Mouse (Mus musculus) activated CD4-positive, CD25-positive, alpha-beta regulatory T cell, adult 4 months (primary cell): ENCODE measurements at regions not wholly inside any gene's neighbourhood (a gene's known extent, or its start where the extent isn't known, plus 50 kb on each side); places are given as distances from the start of the nearest gene placed in this dataset.
"Not testable (repeated sequence)": the region's sequence is repeated elsewhere in the genome, so short reads cannot be mapped to it uniquely, and the experiment has no call there.

Experiments used
- ATAC-seq: one replicate; pipeline ENCODE4 v1.8.0; 2017

DNA sequence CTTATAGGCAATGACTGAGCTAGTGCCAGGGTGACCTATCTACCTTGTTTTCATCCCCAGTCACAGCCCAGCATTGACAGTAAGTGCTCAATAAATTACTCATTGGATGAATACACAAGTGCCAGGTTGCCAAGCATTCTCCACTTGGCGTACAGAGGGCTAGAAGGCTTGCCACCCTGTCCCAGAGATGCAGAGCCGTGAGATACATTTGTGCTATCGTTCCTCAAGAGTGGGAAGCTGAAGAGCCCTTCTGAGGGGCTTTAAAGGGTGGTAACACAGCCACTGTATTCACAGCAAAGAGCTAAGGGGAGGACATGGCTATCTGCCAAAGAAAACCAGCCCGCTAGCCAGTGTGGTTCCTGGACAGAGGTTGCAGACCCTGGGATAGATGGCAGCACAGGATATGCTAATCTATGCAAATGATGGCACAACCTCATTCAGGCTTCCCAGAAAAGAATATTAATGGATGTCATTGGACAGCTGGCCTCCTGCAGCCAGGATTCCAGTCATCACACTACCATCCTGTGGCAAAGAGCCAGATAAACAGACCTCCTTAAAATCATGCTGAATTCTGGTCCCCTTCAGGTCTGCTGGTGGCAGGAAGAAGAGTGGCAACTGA lies 214.4 kb downstream of the Trim29 start:
- no peak for ATAC-seq

DNA sequence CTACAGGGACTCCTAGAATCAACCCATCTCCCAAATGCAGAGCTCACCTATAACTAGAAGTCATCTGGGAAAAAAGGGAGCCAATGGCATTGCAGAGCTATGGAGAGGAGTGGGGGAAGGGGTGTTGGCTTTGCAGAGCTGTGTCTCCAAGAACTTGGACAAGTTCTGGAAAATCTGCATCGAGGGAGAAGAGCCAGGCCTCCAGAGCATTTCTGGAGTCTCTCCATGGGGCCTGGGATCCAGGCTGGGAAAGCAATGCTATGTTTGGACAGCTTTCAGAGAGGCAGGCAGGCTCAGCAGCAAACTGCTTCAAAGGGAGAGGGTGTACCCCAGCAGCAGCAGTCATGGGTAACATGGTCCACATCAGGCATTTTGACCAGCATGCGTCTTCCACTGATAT lies 211.6 kb upstream of the Nectin1 start:
- no peak for ATAC-seq

DNA sequence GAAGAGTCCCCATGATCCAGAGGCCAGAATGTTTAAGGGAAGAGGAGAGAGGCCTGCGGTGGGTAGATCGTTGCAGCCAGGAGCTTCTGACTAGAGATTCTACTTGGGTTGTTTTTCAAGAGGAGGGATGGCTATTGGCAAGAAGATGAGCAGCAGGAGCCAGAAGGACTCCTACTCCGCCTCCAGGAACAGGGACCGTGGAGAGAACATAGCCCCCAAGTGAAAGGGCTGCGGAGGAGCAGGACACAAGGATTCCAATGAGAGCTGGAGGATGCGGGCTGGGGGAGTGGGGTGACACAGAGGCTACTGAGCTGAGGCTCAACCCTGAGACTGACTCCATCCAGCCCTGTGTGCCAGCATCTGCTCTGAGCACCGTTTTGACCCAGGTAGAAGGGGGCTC lies 207.8 kb upstream of the Nectin1 start:
- no peak for ATAC-seq

DNA sequence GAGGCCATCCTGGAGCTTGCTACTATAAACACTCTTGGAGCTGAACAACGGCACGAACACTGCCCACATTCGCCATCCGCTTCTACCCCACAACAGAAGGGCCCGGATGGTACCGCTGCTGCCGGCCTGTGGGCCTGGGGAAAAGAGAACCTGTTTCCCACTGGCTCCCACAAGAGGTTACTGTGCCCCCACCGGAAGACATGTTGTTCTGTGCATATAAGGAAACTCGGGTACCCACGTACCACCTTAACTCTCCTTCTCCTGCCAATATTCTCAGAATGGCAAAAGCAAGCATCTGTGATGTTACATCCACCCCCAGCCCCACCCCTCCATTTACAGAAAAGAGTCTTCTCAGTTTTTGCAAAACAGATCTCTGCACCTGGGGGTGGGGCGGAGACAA lies 206.7 kb upstream of the Nectin1 start:
- no peak for ATAC-seq

DNA sequence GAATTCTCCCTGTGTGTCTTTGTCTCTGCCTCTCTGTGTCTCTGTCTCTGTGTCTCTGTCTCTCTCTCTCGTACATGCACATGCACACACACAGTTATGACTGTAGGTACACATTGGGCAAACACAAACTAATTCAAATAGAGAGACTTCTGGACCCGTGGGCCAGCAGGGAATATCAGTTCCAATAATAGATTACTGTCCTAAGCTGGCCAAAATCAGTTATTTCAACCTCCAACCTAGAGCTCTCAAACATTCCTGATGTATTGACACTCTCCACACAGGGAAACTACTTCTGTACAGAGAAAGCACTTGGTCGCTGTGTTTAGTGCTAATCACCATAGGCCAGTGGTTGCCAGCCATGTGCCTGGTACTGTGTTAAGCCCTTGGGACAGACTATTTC lies 203.7 kb upstream of the Nectin1 start:
- no peak for ATAC-seq

DNA sequence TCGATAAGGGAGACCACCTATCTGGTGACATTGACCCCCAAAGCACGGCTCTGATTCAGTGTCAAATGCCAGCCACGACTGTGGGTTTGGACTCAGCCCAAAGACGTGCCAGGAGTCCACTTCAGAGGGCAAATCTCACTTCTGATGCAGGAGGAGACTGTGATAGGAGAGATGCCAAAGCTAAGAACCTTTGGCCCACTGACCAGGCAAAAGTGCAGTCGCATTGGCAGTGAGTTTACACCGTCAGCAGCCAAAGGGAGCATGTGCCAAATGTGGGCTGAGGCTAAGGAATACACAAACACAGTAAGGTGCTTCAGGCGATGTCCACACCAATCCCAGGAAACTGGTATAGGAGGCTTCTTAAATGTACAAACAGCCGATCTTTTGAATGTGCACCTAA lies 202.6 kb upstream of the Nectin1 start:
- ATAC-seq = no peak

DNA sequence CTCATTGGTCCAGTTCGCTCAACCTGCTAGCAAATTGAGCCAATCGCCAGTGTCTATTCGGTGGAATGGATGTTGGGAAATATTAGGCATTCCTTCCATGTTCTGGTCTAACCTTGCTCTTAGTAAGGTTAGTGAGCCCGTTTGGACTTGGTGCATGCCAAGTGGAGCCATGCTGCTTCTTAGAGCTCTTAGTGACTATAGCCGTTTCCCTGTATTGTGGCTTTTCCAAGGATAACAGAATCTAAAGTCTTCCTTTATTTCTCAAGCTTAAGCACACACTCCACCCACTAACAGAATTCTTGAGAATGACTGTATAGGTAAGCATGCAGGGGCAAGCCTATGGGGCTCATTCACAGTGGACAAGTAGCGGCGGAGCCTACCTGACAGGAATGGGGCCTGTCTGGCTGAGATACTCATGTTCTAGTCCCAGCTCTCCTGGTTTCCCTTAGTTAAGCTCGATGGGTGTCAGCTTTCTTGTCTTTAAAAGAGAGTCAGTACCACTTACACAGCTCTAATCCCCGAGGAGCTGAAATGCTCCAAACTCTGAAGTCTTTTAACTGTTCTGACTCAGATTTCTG lies 201.6 kb upstream of the Nectin1 start:
- no peak for ATAC-seq

DNA sequence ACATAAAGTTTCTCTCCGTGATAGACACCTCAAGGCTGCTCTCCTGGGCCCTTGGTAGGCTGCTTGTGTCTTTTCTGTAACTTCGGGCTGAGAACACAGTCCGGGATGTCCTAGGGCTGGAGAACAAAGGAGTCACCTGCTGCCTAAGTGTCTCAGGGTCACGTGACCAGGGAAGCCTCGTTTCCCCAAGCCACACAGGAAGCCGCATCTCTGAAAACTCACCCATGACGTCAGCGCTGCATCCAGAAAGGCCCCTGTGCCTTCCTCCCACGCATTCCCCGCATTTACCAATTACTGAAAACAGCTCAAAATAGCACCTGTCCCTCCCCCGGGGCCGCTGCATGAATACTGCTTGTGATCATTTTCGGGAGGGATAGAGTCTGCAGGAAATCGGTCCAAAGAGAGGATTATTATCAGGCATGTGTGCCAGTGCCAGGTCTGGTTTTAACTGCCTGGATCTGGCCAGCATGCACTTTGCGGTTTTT lies 198.7 kb upstream of the Nectin1 start:
- peak; percentile 43 for ATAC-seq

DNA sequence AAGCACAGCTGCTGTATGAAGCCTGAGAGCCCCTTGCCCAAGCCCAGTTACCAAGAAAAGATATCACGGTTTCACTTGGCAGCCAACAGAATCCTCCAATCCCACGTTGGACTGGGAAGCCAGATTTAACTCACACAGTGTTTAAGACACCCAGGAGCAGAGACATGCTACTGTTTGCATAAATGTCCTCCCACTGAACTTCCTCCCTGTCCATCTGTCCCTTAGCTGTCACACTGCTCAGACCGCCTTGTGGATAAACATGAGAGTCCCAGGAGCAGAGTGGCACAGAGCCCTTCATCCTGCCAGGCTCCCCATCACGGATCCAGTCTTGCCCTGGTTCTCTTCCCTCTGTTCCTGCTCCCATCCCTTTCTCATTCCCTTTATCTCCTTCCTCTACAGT lies 194.9 kb upstream of the Nectin1 start:
- ATAC-seq = no peak

DNA sequence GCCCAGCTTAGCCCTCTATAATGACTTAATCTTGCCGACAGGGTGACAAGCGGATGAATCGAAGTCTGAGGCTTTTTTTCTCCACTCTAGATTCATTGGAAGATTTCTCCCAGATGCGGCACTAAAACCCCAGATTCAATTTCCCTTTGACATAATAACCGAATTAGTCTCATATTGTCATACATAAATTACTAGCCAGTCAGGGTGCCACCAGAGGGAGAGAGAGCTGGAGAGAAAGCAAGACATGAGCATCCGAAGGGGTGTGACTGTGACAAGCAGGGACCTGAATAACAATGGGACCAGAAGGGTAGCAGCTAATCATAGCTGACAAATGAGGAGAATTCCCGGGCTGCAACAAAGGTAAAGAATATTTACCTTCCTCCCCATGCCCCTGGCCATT lies 194.5 kb upstream of the Nectin1 start:
- ATAC-seq = no peak

DNA sequence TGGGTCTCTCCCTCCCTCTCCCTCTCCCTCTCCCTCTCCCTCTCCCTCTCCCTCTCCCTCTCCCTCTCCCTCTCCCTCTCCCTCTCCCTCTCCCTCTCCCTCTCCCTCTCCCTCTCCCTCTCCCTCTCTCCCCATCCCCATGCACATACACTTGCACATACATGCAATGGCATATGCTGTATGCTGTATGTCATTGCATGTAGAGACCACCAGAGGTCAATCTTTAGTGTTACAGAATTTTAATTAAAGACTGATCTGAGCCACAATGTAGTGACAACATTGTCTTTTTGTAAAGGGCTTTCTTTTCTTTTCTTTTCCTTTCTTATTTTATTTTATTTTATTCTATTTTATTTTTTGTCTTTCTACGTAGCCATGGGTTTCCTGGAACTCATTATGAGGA lies 191.0 kb upstream of the Nectin1 start:
- not testable (repeated sequence) for ATAC-seq

DNA sequence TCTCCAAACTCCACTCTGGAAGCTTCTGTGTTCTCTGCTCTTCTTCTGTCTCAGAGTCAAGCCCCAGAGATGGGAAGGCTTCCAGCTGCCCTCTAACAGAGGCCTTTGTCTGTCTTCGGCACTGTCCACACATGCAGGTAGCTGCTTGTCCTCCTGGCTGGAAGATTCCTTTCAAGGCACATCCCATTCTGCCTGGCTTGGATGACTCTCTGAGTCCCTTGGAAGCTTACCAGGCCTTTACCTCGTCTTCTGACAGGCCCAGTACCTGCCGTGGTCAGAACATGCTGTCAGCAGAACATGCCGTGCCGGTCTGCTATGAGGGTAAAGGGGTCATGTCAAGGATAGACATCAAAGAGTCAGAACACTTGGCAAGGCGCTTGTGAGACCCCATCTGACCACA lies 181.8 kb upstream of the Nectin1 start:
- no peak for ATAC-seq

DNA sequence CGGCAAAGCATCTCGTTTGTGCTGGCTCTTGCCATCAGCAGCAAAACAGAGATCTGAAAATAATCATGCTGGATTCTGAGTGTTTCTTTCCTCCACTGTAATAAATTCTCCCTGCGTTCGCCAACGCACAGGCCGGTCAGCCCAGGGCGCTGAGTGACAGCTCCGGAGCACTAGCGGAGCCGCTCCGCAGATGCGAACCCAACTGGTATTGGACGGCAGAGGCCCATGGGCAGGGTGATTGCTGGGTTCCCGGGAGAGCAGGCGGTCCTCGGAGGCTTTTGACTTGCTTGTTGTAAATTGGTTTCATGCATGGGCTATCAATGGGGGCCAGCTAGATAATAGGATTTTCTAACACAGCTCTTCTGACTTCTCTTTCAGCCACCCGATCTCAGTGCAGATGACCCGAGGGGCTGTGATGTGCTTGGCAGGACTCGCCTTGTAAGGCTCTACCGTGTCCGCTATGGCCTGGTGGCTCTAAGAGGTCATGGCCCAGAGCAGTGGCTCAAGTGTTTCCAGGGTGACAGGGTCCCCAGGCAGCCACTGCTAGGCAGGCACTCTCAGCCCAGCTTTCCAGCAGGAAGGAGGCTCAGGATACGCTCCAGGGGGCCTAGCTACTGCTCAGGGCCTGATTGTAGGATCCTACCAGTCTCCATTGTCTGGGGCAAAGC lies 179.4 kb upstream of the Nectin1 start:
- no peak for ATAC-seq

DNA sequence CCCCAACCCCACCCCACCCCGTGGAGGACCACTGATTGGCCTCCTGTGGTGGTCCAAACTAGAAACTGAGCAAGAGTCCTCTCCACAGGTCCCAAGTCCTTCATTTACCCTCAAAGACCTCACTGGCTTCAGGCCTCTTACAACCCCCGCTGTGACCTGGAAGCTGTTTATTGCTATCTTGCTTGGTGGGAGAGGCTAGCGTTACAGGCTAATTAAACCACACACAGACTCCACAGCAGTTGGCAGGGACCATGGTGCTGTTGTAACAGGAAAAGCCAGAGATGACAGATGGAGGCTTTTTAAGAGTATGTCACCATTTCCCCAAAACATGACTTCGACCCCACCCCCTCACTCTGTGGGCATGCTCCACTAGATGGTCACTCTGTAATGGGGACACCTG lies 174.9 kb upstream of the Nectin1 start:
- no peak for ATAC-seq

DNA sequence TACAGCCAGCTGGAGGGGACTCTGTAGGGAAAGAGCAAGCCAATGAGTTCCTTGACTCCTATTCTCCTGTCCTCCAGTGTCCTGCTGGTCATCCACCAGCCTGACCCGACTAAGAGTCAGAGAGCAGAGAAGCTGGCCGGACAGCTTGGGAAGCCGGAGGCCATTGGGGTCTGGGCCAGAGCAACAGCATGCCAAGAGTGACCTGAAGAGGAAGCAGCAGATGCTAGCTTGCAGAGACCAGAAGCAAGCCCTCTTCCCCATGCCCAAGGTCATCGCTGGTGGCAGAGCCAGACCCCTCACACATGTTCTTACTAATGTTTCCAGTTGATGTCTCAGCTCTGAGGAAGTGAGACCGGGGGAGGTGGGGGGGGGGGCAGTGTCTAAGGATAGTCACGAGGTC lies 172.7 kb upstream of the Nectin1 start:
- no peak for ATAC-seq

DNA sequence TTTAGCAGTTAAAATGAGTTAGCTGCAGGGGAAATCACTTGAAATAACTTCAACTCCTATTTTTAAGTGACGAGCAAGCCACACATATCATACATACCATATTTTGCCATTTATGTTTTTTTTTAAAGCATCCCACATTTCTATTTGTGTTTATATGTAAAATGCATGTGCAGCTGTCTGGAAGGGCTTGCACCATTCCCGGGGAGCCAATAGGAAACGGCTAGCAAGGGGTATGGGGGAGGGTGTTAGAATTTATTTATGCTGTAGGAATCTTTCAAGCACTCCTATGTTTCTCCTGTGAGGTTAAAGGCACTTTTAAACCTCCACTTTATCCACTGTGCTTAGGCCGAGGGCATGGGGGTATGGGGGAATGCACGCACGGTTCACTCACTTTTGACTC lies 168.1 kb upstream of the Nectin1 start:
- no peak for ATAC-seq

DNA sequence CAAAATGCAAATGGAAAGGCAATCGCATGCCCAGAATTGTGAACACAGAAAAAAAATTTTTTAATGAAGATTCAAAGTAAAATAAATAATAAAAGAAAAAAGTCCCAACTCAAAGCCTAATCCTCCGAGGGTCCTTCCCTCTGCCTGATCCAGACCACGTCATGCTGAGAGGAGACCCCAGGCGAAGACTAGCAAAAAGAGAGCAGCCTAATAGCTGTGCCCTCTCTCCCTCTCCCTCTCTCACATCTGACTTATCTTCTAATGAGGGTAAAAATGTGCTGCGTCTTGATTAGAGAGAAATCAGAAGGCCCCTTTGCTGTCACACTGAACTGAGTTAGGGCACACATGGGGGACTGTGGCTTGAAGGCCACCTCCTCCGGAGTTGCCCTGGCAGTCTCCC lies 163.1 kb upstream of the Nectin1 start:
- no peak for ATAC-seq

DNA sequence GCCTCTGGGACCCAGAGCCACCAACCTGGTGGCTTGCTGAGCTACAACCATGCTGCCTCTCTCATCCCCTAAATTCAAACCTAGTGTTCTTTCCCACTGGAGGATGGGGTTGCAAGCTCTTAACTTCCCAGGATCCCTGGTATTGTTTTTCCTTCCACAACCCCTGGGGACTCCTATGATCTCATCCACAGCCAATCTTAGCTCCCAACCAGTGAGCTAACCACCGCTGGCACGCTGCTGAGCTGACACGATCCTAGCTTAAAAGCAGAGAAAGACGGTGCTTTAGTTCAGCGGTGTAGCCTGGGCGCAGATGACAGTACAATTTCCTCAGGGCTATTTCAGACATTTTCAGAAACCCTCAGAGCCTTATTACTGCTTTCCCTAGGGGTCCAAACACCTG lies 158.2 kb upstream of the Nectin1 start:
- no peak for ATAC-seq

DNA sequence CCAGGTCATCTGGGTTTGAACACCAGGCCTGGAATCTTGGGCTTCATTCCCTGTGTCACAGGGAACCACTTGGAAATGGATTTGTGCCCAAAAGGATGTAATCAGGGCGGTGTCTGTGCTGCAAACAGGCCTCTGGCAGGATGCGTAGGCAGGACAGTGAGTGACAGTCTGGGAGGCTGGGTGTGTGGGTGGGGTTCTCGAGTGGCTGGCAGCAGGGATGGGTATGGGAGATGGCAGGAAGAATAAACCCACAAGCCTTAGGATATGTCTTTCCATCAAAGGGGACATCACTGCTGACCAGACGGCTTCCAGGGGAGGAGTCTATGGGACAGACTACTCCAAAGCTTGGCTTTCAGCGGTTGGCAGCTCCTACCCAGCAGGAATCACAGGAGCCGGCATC lies 150.5 kb upstream of the Nectin1 start:
- ATAC-seq = no peak

DNA sequence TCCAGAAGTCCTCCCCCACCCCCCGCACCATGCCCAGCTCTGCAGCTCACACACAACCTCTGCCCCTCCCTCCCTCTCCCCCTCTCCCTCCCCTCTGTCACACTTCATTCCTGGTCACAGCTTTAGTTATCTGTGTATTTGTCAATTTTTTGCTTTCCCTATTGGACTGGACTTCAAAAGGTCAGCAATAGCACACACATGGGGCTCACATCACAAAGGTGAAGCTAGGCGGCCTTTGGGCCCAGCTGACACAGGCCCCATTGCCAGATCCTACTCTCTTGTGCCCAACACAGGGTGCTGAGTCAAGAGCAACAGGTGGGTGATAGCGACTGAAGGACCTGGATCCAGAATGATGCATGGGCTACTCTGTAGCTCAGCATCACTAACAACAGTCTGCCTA lies 149.0 kb upstream of the Nectin1 start:
- ATAC-seq = no peak

DNA sequence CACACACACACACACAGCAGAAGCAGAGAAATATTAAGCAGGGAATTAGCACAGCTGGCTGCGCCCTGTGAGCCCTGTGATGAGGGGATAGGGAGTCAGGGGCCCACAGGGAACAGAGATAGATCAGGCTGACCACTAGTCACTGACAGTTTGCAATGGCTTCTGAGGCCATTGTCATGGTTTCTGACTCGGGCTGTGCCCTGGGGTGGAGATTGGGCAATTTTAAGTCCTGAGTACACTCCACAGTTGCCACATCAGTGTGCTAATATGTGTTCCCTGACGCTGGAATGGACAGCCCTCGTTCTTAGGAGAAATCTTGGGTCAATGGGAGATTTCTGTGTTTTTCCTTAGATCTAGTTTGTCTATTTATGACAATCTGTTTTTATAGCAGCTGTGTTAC lies 148.3 kb upstream of the Nectin1 start:
- no peak for ATAC-seq

DNA sequence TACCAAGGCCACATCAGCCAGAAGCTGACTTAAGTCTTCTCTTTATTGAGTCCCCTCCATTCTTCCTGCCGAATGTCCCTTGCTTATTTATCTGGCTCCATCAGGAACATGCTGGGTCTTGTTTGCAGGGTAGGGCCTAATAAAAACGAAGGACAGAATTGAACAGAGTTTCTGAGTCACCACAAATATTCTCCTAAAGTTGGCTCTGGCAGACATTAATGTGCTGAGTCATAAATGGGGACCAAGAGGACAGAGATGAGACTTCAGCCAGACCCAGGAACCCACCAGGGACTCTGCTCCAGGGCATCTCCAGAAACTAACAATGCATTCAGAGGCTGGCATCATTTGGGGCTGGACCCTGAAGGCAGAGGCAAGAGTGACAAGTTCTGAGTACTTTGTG lies 143.4 kb upstream of the Nectin1 start:
- ATAC-seq = no peak

DNA sequence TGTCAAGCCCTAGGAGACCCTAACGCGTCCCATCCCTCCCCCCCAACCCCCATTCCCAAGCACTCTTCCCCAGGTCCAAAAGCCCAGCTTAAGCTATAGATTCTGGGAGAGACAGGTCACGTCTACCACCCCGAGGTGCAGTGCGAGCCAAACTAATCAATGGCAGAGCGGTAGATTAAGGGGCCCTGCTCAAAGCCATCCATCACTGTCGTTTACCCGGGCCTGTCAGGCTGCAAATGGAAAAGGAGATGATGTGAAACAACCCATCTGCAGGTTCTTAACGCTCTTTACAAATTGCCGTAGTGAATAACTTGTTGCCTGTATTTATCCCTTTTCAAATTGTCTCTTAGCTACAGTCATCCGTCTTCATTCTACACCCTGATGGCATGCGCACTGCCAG lies 126.2 kb upstream of the Nectin1 start:
- ATAC-seq = no peak

DNA sequence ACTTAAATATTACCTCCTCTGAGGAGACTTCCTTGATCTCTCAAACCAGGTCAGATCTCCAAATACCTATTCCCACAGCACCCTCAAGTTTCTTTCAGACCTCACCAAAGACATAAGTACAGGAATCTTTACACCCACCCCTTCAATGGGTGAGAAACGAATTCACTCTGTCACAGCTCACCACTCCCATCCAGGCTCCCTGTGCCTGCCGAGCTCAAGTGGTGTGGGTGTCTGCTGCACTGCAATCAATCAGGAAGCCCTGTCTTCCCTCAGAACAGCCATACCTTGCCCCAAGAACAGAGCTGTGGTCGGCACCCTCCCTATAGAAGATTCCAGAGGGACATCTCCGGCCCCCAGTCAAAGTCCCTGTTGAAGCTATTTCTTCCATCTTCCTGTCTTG lies 116.2 kb upstream of the Nectin1 start:
- no peak for ATAC-seq

DNA sequence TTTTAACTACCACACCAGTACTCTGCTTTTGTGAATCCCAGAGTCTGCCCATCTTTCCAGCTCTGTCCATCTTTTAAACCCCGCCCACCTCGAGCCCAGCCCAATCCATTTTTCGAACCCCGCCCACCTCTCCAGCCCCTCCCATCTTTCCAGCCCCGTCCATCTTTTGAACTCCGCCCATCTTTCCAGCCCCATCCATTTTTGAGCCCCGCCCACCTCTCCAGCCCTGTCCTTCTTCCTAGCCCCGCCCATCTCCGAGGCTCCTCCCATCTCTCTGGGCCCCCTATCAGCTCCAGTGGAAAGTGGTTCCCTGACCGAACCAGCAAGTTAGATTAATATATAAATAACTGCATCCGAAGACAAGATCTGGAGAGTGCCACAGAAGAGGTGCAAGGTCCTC lies 115.0 kb upstream of the Nectin1 start:
- ATAC-seq = no peak
